Mouse (Mus musculus) heart, embryonic 13.5 days (tissue): ENCODE data around the gene Mob2. TPM values are rescaled to one million over a fixed set of nuclear protein-coding genes. Genes with fewer than 3 reads are reported as not detected.

ENCODE experiments used
- ATAC-seq: fragments of 200-750 bp; cut with Nextera tagmentation; 2 replicates; pipeline ENCODE4 v1.8.0; 2017; ENCODE audit warnings: moderate TSS enrichment; ENCODE audit not compliant: insufficient number of reproducible peaks, low FRiP score, low TSS enrichment; ENCODE audit errors: extremely low read depth
- H3K27ac ChIP-seq: fragments of 300-500 bp; sonication (generic); replicated peaks from 2 replicates; pipeline ENCODE4 v1.5.1; 2015; ENCODE audit warnings: moderate library complexity, mild to moderate bottlenecking, inconsistent platforms
- H3K27me3 ChIP-seq: fragments of 300-500 bp; sonication (generic); replicated peaks from 2 replicates; pipeline ENCODE4 v1.6.1; 2015; ENCODE audit warnings: mild to moderate bottlenecking, inconsistent platforms
- H3K36me3 ChIP-seq: fragments of 300-500 bp; sonication (generic); 2 replicates; pipeline ENCODE4 v1.6.1; 2015; ENCODE audit warnings: mild to moderate bottlenecking, inconsistent platforms
- H3K4me1 ChIP-seq: fragments of 300-500 bp; sonication (generic); 2 replicates; pipeline ENCODE4 v1.6.1; 2015; ENCODE audit warnings: inconsistent platforms
- H3K4me2 ChIP-seq: fragments of 300-500 bp; sonication (generic); 2 replicates; pipeline ENCODE4 v1.6.1; 2015; ENCODE audit warnings: inconsistent platforms, mild to moderate bottlenecking, moderate library complexity
- H3K4me3 ChIP-seq: fragments of 300-500 bp; sonication (generic); 2 replicates; pipeline ENCODE4 v1.5.1; 2015; ENCODE audit warnings: moderate library complexity, mild to moderate bottlenecking, inconsistent platforms
- H3K9ac ChIP-seq: fragments of 300-500 bp; sonication (generic); 2 replicates; pipeline ENCODE4 v1.6.1; 2015; ENCODE audit warnings: inconsistent platforms, mild to moderate bottlenecking, moderate library complexity
- H3K9me3 ChIP-seq: fragments of 300-500 bp; sonication (generic); 2 replicates; pipeline ENCODE4 v1.6.1; 2016; ENCODE audit warnings: inconsistent platforms
- WGBS: fragments of 180-500 bp; shearing (Covaris S2); methylation state at CpG from one replicate; pipeline ENCODE4 v1.1.7; 2015; ENCODE audit warnings: mixed read lengths; 5-methylcytosine and 5-hydroxymethylcytosine counted together
- polyA plus RNA-seq: library from polyadenylated mRNA; unstranded; fragments of >200 nt; fragmentation: Nextera tagmentation; extraction: Ambion mirVana; gene quantifications from 2 replicates; pipeline ENCODE4 v1.2.1, GENCODE M21; 2015

The Mob2 gene
- polyA plus RNA-seq, 1 experiment from 2014 or later, result 42.8 TPM

- H3K4me3 ChIP-seq, result no peak overlapping the region
- peak overlapping the region; percentile 18 for H3K4me2 ChIP-seq
- H3K36me3 ChIP-seq, result peaks cover 43% of the 10 kb centered on the region
- no peaks in the 10 kb centered on the region for H3K9me3 ChIP-seq
- H3K27ac ChIP-seq, result peak overlapping the region; percentile 71
- ATAC-seq, result no peak
- peaks cover 18% of the 10 kb centered on the region for H3K27me3 ChIP-seq
- H3K9ac ChIP-seq, result peak overlapping the region; percentile 58; the same call in 1 of the 2 replicates
- H3K4me1 ChIP-seq, result peaks cover 98% of the 10 kb centered on the region
- WGBS, result 12% methylated on average over 5 of the region's 5 CpGs
These were observed 28.0 kb upstream of the Mob2 start for GRCm38 (mm10) chr7:142088886-142089285.

GRCm38 (mm10) chr7:142087069-142087652 lies 26.3 kb upstream of the Mob2 start:
- no peak overlapping the region for H3K4me2 ChIP-seq
- peaks cover 30% of the 10 kb centered on the region for H3K27me3 ChIP-seq
- H3K4me1 ChIP-seq, result peaks cover 98% of the 10 kb centered on the region
- H3K9ac ChIP-seq, result no peak overlapping the region
- no peak overlapping the region for H3K4me3 ChIP-seq
- peaks cover 57% of the 10 kb centered on the region for H3K36me3 ChIP-seq
- H3K9me3 ChIP-seq, result no peaks in the 10 kb centered on the region
- ATAC-seq, result no peak
- H3K27ac ChIP-seq, result no peak overlapping the region
- WGBS, result 74% methylated on average over 1 of the region's 1 CpGs

- Histone ChIP-seq H3K27ac (no peak overlapping the region), H3K36me3 (peaks cover 66% of the 10 kb centered on the region), H3K27me3 (peaks cover 38% of the 10 kb centered on the region), H3K4me2 (no peak overlapping the region), H3K4me1 (peaks cover 94% of the 10 kb centered on the region), H3K9ac (no peak overlapping the region), H3K4me3 (no peak overlapping the region), H3K9me3 (no peaks in the 10 kb centered on the region)
- ATAC-seq, result no peak
- 61% methylated on average over 4 of the region's 4 CpGs for WGBS
These were observed 25.5 kb upstream of the Mob2 start for GRCm38 (mm10) chr7:142086159-142086905.

- Histone ChIP-seq H3K27me3 (peaks cover 48% of the 10 kb centered on the region), H3K36me3 (peaks cover 79% of the 10 kb centered on the region), H3K9me3 (no peaks in the 10 kb centered on the region), H3K4me1 (peaks cover 78% of the 10 kb centered on the region), H3K4me3 (no peak overlapping the region), H3K4me2 (peak overlapping the region; percentile 20; the same call in 1 of the 2 replicates), H3K9ac (peak overlapping the region; percentile 69), H3K27ac (peak overlapping the region; percentile 91)
- ATAC-seq, result no peak; the same call in 1 of the 2 replicates
- WGBS, result 37% methylated on average over 3 of the region's 3 CpGs
These were observed 24.0 kb upstream of the Mob2 start for GRCm38 (mm10) chr7:142084820-142085219.

- Histone ChIP-seq H3K9ac (peak overlapping the region; percentile 69), H3K4me3 (no peak overlapping the region), H3K4me2 (peak overlapping the region; percentile 20; the same call in 1 of the 2 replicates), H3K27ac (peak overlapping the region; percentile 91), H3K9me3 (no peaks in the 10 kb centered on the region), H3K27me3 (peaks cover 53% of the 10 kb centered on the region), H3K4me1 (peaks cover 74% of the 10 kb centered on the region), H3K36me3 (peaks cover 84% of the 10 kb centered on the region)
- ATAC-seq, result 0 out of 2 replicates have a peak, but pooled peaks have one; percentile 3
- WGBS, result 36% methylated on average over 5 of the region's 5 CpGs
These were observed 23.5 kb upstream of the Mob2 start for GRCm38 (mm10) chr7:142084395-142084794.

- peaks cover 54% of the 10 kb centered on the region for H3K27me3 ChIP-seq
- no peaks in the 10 kb centered on the region for H3K9me3 ChIP-seq
- peaks cover 68% of the 10 kb centered on the region for H3K4me1 ChIP-seq
- H3K36me3 ChIP-seq, result peaks cover 90% of the 10 kb centered on the region
- peak overlapping the region; percentile 91 for H3K27ac ChIP-seq
- 30% methylated on average over 12 of the region's 12 CpGs for WGBS
- 0 out of 2 replicates have a peak, but pooled peaks have one; percentile 27 for ATAC-seq
- no peak overlapping the region for H3K4me3 ChIP-seq
- H3K4me2 ChIP-seq, result peak overlapping the region; percentile 20; the same call in 1 of the 2 replicates
- H3K9ac ChIP-seq, result peak overlapping the region; percentile 69
These were observed 22.9 kb upstream of the Mob2 start for GRCm38 (mm10) chr7:142083588-142084317.

- ATAC-seq, result no peak
- peaks cover 84% of the 10 kb centered on the region for H3K36me3 ChIP-seq
- H3K27me3 ChIP-seq, result peaks cover 52% of the 10 kb centered on the region
- no peak overlapping the region for H3K4me2 ChIP-seq
- 56% methylated on average over 16 of the region's 16 CpGs for WGBS
- H3K9ac ChIP-seq, result no peak overlapping the region
- no peak overlapping the region for H3K27ac ChIP-seq
- H3K9me3 ChIP-seq, result no peaks in the 10 kb centered on the region
- H3K4me3 ChIP-seq, result no peak overlapping the region
- H3K4me1 ChIP-seq, result peaks cover 60% of the 10 kb centered on the region
These were observed 21.7 kb upstream of the Mob2 start for GRCm38 (mm10) chr7:142082607-142083006.

GRCm38 (mm10) chr7:142082179-142082578 lies 21.3 kb upstream of the Mob2 start:
- Histone ChIP-seq H3K4me3 (peak overlapping the region; percentile 24), H3K9me3 (no peaks in the 10 kb centered on the region), H3K4me2 (peak overlapping the region; percentile 37), H3K4me1 (peaks cover 62% of the 10 kb centered on the region), H3K27me3 (peaks cover 52% of the 10 kb centered on the region), H3K27ac (no peak overlapping the region), H3K9ac (peak overlapping the region; percentile 44; the same call in 1 of the 2 replicates), H3K36me3 (peaks cover 80% of the 10 kb centered on the region)
- WGBS, result 30% methylated on average over 38 of the region's 38 CpGs
- no peak for ATAC-seq

GRCm38 (mm10) chr7:142081736-142082135 lies 20.9 kb upstream of the Mob2 start:
- Histone ChIP-seq H3K4me1 (peaks cover 62% of the 10 kb centered on the region), H3K9me3 (no peaks in the 10 kb centered on the region), H3K4me2 (peak overlapping the region; percentile 37), H3K27me3 (peaks cover 52% of the 10 kb centered on the region), H3K4me3 (peak overlapping the region; percentile 24; the same call in 1 of the 2 replicates), H3K9ac (peak overlapping the region; percentile 44; the same call in 1 of the 2 replicates), H3K36me3 (peaks cover 75% of the 10 kb centered on the region), H3K27ac (no peak overlapping the region)
- 53% methylated on average over 14 of the region's 17 CpGs for WGBS
- ATAC-seq, result no peak

GRCm38 (mm10) chr7:142080876-142081275 lies 20.0 kb upstream of the Mob2 start:
- Histone ChIP-seq H3K9ac (no peak overlapping the region), H3K9me3 (no peaks in the 10 kb centered on the region), H3K4me2 (no peak overlapping the region), H3K27ac (no peak overlapping the region), H3K4me1 (peaks cover 54% of the 10 kb centered on the region), H3K4me3 (no peak overlapping the region), H3K27me3 (peaks cover 52% of the 10 kb centered on the region), H3K36me3 (peaks cover 68% of the 10 kb centered on the region)
- no peak for ATAC-seq
- WGBS, result 76% methylated on average over 2 of the region's 2 CpGs

GRCm38 (mm10) chr7:142079365-142079764 lies 18.5 kb upstream of the Mob2 start:
- Histone ChIP-seq H3K27ac (no peak overlapping the region), H3K4me3 (no peak overlapping the region), H3K4me1 (peaks cover 40% of the 10 kb centered on the region), H3K9ac (no peak overlapping the region), H3K9me3 (no peaks in the 10 kb centered on the region), H3K27me3 (peaks cover 57% of the 10 kb centered on the region), H3K36me3 (peaks cover 55% of the 10 kb centered on the region), H3K4me2 (no peak overlapping the region)
- WGBS, result 54% methylated on average over 5 of the region's 5 CpGs
- no peak for ATAC-seq
